Mouse (Mus musculus): ENCODE data around the gene Mlec. TPM values are rescaled to one million over a fixed set of nuclear protein-coding genes. Genes with fewer than 3 reads are reported as not detected.

The Mlec gene
- polyA plus RNA-seq, 1 experiment from 2014 or later, result 15.0 TPM

GRCm38 (mm10) chr5:115187188-115188131 is 29.5 kb upstream of the Mlec start:
- H3K9me3 ChIP-seq (ENCODE audit: low read length), result no peaks in the 10 kb centered on the region
- peak overlapping the region; percentile 31 for H3K4me2 ChIP-seq (replicated peaks; ENCODE audit: low read depth, low read length)
- H3K27ac ChIP-seq (ENCODE audit: low read length), result peak overlapping the region; percentile 68
- no peak overlapping the region for H3K9ac ChIP-seq (replicated peaks; ENCODE audit: low read depth)
- H3K4me3 ChIP-seq (ENCODE audit: low read depth, low read length), result no peak overlapping the region
- WGBS, result 19% methylated on average over 26 of the region's 26 CpGs
- H3K27me3 ChIP-seq (replicated peaks; ENCODE audit: insufficient read depth, low read length), result peaks cover 9% of the 10 kb centered on the region
- peaks cover 3% of the 10 kb centered on the region; the same call in 1 of the 2 replicates for H3K4me1 ChIP-seq (ENCODE audit: insufficient read depth, low read depth, low read length)
- H3K36me3 ChIP-seq (ENCODE audit: insufficient read depth, low read length), result no peaks in the 10 kb centered on the region
- DNase-seq (ENCODE audit: low spot score) (peak; percentile 95), ATAC-seq (peak; percentile 92)
- TF ChIP-seq EP300 (IDR thresholded peaks at IDR 0.05) (peak; percentile 52), CTCF (IDR thresholded peaks at IDR 0.05) (peak; percentile 90)

- Histone ChIP-seq H3K9ac (replicated peaks; ENCODE audit: low read depth) (no peak overlapping the region), H3K36me3 (ENCODE audit: insufficient read depth, low read length) (no peaks in the 10 kb centered on the region), H3K4me2 (replicated peaks; ENCODE audit: low read depth, low read length) (peak overlapping the region; percentile 31), H3K27me3 (replicated peaks; ENCODE audit: insufficient read depth, low read length) (no peaks in the 10 kb centered on the region; the same call in 1 of the 2 replicates), H3K27ac (ENCODE audit: low read length) (no peak overlapping the region), H3K4me1 (ENCODE audit: insufficient read depth, low read depth, low read length) (peaks cover 3% of the 10 kb centered on the region; the same call in 1 of the 2 replicates), H3K9me3 (ENCODE audit: low read length) (no peaks in the 10 kb centered on the region), H3K4me3 (ENCODE audit: low read depth, low read length) (no peak overlapping the region)
- DNase-seq (ENCODE audit: low spot score) (peak; percentile 49), ATAC-seq (peak; percentile 25)
- WGBS, result 40% methylated on average over 16 of the region's 17 CpGs
- TF ChIP-seq EP300 (IDR thresholded peaks at IDR 0.05) (no peak), CTCF (IDR thresholded peaks at IDR 0.05) (no peak)
Measured at GRCm38 (mm10) chr5:115186371-115187073, 28.5 kb upstream of the Mlec start.

GRCm38 (mm10) chr5:115184726-115185125 is 26.7 kb upstream of the Mlec start:
- TF ChIP-seq CTCF (IDR thresholded peaks at IDR 0.05) (no peak), EP300 (IDR thresholded peaks at IDR 0.05) (no peak)
- Histone ChIP-seq H3K4me3 (ENCODE audit: low read depth, low read length) (no peak overlapping the region), H3K27me3 (replicated peaks; ENCODE audit: insufficient read depth, low read length) (no peaks in the 10 kb centered on the region; the same call in 1 of the 2 replicates), H3K4me2 (replicated peaks; ENCODE audit: low read depth, low read length) (0 out of 2 replicates have a peak overlapping the region, but pooled peaks have one; percentile 22), H3K27ac (ENCODE audit: low read length) (no peak overlapping the region), H3K4me1 (ENCODE audit: insufficient read depth, low read depth, low read length) (peaks cover 3% of the 10 kb centered on the region; the same call in 1 of the 2 replicates), H3K36me3 (ENCODE audit: insufficient read depth, low read length) (no peaks in the 10 kb centered on the region), H3K9ac (replicated peaks; ENCODE audit: low read depth) (no peak overlapping the region), H3K9me3 (ENCODE audit: low read length) (no peaks in the 10 kb centered on the region)
- 21% methylated on average over 14 of the region's 15 CpGs for WGBS
- ATAC-seq (no peak), DNase-seq (ENCODE audit: low spot score) (peak; percentile 29)

DNA sequence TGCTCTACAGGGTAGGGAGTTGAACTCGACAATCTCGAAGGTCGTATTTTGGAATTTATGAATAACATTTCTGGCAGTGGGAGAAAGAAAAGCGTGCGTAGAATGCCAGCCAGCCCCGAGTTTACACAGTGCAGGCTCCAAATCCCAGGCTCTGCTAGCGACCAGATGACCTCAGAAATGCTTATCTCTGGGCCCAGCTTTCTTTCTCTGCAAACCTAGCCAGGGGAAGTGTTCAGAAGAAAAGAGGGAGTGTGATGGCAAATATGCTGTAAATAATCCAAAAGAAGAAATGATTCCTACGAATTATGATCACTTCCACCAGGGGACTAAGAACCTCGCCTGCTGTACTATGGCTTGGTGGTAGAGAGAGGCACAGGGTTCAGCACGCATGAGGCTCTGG is 25.5 kb upstream of the Mlec start:
- H3K36me3 ChIP-seq (ENCODE audit: insufficient read depth, low read length), result no peaks in the 10 kb centered on the region
- DNase-seq (ENCODE audit: low spot score), result no peak
- 55% methylated on average over 10 of the region's 10 CpGs for WGBS
- H3K9me3 ChIP-seq (ENCODE audit: low read length), result no peaks in the 10 kb centered on the region
- TF ChIP-seq CTCF (IDR thresholded peaks at IDR 0.05), result no peak
- TF ChIP-seq EP300 (IDR thresholded peaks at IDR 0.05), result no peak
- H3K27ac ChIP-seq (ENCODE audit: low read length), result no peak overlapping the region
- no peak overlapping the region for H3K9ac ChIP-seq (replicated peaks; ENCODE audit: low read depth)
- no peak overlapping the region for H3K4me3 ChIP-seq (ENCODE audit: low read depth, low read length)
- H3K4me2 ChIP-seq (replicated peaks; ENCODE audit: low read depth, low read length), result no peak overlapping the region
- no peaks in the 10 kb centered on the region; the same call in 1 of the 2 replicates for H3K27me3 ChIP-seq (replicated peaks; ENCODE audit: insufficient read depth, low read length)
- no peak for ATAC-seq
- peaks cover 3% of the 10 kb centered on the region; the same call in 1 of the 2 replicates for H3K4me1 ChIP-seq (ENCODE audit: insufficient read depth, low read depth, low read length)

DNA sequence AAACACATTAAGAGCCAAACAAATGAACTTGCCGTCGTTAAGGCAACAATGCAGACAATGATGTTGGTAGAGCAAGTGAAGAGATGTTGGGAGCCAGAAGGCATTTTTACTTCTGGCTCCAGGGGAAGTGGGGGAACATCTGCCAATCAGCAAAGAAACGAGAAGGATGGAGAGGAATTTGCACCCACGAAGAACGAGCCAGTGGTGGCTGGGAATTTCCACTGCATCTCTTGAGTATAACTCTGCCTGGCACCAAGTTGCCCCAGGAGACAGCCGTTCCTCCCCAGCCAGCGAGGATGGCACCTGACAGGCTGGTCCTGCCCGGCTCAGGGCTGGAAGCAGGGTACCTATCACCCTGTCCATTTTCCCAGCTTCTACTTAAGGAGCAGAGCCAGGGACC is 24.9 kb upstream of the Mlec start:
- TF ChIP-seq CTCF (IDR thresholded peaks at IDR 0.05) (no peak), EP300 (IDR thresholded peaks at IDR 0.05) (no peak)
- ATAC-seq (no peak), DNase-seq (ENCODE audit: low spot score) (no peak)
- no peak overlapping the region for H3K4me2 ChIP-seq (replicated peaks; ENCODE audit: low read depth, low read length)
- 65% methylated on average over 8 of the region's 8 CpGs for WGBS
- no peak overlapping the region for H3K27ac ChIP-seq (ENCODE audit: low read length)
- no peaks in the 10 kb centered on the region for H3K9me3 ChIP-seq (ENCODE audit: low read length)
- no peaks in the 10 kb centered on the region for H3K36me3 ChIP-seq (ENCODE audit: insufficient read depth, low read length)
- no peaks in the 10 kb centered on the region; the same call in 1 of the 2 replicates for H3K27me3 ChIP-seq (replicated peaks; ENCODE audit: insufficient read depth, low read length)
- peaks cover 3% of the 10 kb centered on the region; the same call in 1 of the 2 replicates for H3K4me1 ChIP-seq (ENCODE audit: insufficient read depth, low read depth, low read length)
- no peak overlapping the region for H3K4me3 ChIP-seq (ENCODE audit: low read depth, low read length)
- H3K9ac ChIP-seq (replicated peaks; ENCODE audit: low read depth), result no peak overlapping the region

Measured in lung, postnatal 0 days (tissue).